Mouse (Mus musculus): ENCODE results near the gene Klk9.

- TF ChIP-seq CTCF (IDR thresholded peaks at IDR 0.05; ENCODE audit: low read depth) = no peak
- no peak for TF ChIP-seq EP300 (optimal IDR thresholded peaks at IDR 0.05)
Measured at GRCm38 (mm10) chr7:43810994-43811393, 19.3 kb downstream of the Klk9 start, which contains the start of gene Klk7.
